Mouse (Mus musculus): ENCODE data around the gene Msrb1.

DNA sequence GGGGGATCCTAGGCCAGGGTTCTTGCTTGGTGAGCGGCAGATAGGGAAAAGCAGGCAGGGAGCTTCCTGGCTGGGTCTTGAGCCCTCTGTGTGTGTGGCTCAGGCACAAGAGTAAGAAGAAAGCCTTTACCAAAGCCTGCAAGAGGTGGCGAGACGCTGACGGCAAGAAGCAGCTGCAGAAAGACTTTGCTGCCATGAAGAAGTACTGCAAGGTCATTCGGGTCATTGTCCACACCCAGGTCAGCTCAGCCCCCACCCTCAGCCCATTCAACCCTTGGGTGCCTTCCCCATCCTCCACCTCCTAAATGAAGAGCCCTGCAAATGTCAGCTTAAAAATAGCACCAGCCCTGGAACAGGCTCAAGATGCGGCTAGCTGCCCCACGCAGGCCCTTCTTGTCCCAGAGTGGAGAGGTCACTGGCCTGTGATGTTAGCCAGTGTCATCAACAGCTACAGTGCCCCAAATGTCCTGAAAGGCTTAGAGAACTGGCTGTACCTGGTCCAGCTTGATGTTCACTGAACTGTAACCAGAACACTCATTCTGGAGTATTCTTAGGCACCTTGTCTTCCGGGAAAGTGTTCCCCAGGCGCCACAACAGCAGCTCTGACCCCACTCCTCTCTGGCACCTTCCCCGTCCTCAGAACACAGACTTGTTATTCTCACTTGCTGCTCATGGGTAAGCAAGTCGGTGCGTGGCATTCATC, 4.1 kb upstream of the Msrb1 start:
- TF ChIP-seq CTCF (IDR thresholded peaks at IDR 0.05) (no peak), EP300 (IDR thresholded peaks at IDR 0.05) (no peak)
